Mouse (Mus musculus) monocyte, adult 2 months (primary cell): Measurements from ENCODE around the gene Fyn.

ENCODE experiments used
- DNase-seq, 2 experiments: peaks; one replicate each; pipeline ENCODE4 v3.0.0; 2022; ENCODE audit warnings: low spot score in 2 of 2, low read depth in 1 of 2

Fyn gene

DNA sequence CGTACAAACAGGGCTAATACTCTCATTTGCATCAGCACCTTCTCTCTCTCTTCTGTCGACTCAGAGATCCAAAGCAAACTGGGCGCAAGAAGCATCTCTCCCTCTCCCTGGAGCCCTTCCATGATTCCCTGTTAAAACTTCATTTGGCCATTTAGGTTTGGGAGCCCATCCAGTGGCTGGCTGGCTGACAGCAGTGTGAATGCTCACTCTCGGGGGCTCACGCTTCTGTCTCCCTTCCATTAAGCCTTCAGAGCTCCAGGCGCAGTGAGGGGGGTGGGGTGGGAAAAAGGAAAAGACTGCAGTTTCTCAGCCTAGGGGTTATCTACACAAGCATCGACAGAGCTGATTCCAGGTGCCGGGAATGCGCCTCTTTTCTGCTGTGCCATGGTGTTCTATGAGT, 136.4 kb downstream of the Fyn start:
- no peak for DNase-seq

DNA sequence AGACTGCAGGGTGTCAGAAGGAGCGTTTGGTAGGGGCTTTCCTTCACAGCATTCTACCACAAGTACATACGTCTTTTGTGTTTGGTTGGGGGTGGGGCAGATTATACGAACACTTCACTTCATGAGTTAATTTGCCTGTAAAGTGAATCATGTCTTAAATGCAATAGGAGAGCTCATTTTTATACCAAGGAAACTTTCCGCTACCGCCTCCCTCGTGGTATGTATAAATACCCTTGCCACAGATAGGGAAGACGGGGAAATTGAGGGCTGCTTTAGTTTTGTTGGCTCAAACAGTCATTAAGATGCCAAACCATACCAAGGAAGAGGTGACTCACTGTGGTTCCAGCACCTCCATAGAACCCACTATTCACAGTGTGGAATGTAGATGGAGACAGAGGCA, 137.0 kb downstream of the Fyn start:
- DNase-seq, result no peak

DNA sequence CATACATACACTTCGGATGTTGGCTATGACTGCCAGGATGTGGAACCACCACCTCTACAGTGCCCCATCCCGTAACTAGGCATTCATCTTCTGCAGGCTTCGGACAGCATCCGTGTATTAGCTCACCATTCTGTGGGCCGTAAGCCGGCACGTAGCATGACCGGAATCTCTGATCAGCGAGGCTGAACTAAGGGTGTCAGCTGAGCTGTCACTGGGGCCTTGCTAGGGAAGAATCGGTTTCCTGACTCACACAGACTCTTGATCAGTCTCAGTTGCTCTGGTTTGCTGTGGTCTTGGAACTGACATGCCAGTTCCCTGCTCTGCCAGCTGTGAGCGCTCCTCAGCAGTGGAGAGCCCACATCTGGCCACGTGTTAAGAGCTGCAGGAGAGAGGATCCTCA, 137.7 kb downstream of the Fyn start:
- DNase-seq, result no peak

DNA sequence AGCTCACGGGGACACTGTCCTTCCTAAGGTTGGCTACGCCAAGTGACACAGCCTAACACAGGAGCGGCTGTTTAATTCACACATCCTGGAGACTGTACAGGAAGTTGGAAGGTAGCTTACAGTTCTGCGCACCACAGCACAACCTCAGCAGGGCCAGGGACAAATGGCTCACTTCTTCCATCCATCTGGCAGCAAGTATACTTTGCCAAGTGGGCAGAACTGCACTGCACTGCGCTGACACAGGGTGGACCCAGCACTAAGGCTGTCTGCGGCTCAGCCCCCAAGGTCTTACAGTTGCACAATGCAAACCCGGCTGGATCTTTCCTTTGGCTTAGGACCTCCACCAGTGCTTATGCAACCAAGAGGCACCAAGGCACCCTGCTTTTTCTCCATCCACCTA, 138.2 kb downstream of the Fyn start:
- DNase-seq, result no peak

DNA sequence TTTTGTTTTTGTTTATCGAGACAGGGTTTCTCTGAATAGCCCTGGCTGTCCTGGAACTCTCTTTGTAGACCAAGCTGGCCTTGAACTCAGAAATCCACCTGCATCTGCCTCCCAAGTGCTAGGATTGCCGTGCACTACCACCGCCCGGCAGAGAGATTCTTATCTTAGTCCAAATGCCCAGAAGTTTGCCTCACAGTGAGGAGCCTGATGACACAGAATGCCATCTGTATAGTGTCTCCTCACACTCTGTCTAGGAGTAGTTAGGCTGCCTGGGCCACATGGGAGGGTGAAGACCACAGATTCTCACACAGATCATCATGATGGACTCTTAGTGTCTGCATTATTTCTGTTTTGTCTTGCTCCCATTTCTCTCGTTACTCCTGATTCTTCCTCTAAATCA, 140.1 kb downstream of the Fyn start:
- DNase-seq, result no peak

DNA sequence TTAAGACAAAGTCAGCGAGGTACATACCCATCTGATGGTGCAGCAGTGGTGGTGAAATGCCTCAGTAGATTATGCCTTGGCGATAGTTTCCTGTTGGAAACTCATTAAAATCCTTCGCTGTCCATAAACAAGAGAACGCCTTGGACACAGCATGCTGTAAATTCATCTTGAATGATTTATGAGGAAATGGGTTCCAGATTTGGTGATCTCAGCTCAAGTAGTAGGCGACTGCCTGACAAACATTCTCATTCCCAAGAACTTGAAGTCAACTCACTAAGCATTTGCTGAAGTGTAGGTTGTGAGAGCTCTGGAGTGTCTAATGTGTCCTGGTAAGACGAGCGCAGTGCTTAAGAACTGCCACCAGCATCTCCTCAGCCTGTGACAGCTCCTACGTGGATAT, 141.3 kb downstream of the Fyn start:
- no peak for DNase-seq

DNA sequence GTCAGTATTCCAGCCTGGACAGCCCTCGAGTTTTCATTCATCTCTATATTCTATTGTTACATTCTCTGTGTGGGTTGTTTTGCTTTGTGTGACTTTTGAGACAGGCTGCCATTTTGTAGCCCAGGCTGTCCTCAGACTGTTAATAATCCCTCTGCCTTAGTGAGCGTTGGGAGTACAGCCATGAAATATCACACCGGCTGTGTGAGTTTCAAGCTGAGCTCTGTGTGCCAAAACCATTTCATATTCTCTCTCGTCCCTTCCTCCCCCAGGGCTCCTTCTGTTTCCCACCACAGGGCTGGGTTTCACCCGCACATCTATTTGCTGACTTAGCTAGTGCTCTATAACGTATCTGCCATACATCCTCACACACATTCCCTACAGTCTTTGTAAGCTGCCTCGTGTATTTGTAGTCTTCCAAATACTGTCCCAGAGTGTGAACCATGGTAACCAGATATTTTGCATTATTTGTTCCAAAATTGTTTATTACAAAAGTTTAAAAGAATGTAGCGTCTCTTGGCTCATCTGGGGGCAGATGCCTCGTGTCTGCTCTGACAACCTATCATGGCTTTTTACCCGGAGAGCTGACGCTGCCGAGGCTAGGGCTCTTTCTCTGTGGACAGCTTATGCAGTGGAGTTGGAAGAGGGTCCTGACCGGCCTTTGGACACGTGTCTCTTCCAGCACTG, 144.1 kb downstream of the Fyn start:
- no peak for DNase-seq

DNA sequence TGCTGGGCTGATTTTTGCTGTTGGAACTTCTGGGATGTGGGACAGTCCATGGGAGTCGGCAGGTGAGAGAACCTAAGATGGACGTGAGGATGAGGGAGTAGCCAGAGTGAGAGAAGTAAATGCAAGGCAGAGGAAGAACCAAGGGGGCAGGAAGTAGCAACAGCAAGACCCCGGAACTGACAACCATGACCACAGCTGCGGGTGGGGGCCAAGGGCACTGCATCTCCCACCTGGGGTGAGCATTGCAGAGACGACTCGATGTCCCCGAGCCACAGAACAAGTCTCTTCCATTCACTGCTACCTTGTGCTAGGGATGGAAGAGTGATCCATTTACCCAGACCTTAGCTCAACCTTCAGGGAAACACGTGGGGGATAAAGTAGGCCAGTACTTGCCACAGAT, 146.3 kb downstream of the Fyn start:
- no peak for DNase-seq

DNA sequence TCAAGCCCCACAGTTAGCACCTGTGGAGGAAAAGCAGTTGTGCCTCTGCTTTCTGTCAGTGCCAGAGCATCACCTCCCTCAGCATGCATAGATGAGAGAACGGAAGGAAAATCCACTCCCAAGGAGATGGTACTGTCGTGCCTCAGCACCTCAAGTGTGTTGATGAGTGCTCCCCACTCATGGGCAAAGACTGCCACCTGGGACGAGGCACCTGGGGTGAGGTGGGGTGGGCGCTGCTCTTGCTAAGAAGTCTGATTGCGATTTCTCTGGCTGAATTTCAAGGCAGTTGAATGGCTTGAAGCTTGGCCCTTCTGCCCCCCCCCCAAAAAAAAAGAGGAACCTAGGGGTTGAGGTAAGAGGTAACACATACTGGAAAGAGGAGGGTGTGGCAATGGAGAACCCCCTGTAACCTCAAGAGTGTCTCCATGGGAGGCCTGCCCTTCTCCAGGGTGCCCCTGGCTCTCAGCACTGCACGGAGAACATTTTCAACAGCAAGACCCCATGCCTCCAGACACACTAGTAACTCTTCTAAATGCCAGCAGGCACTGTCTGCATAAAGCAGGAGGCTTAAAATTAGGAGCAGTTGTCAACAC, 148.0 kb downstream of the Fyn start:
- DNase-seq, result no peak

DNA sequence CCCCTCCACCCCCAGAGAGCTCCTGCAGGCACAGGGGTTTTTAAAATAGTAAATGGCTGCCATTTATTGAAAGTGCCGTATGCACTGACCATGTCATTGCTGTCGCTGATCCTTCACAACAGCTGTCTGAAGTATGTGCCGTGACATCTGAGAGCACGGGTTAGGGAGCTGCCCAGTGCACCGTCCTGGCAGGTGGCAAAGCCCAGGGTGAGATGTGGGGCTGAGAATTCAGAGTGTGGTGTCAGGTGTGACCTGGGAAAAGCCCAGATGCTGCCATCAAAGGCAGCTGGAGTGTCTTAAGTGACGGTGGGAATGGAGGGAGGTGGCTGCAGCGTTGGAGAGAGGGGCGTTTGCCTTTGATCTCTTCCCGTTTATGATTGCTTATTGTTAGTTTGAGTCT, 148.7 kb downstream of the Fyn start:
- DNase-seq, result no peak

DNA sequence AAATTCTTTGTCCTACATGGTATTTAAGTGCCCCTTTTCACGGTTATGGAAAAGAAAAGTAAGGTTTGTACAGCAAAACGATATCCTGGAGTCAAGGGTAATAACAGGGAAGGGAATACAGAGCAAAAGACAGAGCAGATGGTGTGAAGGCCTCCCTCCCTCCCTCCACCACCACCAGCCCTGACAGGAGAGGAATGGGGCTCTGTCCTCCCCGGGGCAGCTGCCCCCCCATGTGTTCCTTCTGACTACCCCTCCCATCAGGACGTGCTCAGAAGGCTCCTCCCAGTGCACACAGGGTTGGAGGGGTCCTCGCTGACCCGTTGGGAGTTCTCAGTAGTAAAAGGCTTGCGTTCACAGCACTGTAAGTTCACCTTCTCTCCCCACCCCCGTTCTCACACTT, 149.6 kb downstream of the Fyn start:
- no peak for DNase-seq

DNA sequence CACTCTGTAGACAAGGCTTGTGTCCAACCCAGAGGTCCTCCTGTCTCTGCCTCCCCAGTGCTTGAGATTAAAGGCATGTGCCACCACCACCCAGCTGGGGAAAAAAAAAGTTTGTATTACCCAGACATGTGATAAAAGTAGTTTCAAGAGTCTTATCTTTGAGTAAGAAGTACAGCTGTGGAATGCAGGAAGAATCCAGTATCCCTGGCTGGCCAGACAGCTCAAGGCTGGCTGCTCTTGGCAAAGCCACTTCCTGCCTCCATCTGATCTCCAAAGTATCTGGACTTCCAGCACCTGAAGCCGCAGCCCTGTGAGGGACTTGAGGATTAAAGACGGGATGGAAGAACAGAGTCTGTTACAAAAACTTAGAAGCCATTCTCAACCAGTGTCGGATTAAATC, 150.2 kb downstream of the Fyn start:
- no peak for DNase-seq

DNA sequence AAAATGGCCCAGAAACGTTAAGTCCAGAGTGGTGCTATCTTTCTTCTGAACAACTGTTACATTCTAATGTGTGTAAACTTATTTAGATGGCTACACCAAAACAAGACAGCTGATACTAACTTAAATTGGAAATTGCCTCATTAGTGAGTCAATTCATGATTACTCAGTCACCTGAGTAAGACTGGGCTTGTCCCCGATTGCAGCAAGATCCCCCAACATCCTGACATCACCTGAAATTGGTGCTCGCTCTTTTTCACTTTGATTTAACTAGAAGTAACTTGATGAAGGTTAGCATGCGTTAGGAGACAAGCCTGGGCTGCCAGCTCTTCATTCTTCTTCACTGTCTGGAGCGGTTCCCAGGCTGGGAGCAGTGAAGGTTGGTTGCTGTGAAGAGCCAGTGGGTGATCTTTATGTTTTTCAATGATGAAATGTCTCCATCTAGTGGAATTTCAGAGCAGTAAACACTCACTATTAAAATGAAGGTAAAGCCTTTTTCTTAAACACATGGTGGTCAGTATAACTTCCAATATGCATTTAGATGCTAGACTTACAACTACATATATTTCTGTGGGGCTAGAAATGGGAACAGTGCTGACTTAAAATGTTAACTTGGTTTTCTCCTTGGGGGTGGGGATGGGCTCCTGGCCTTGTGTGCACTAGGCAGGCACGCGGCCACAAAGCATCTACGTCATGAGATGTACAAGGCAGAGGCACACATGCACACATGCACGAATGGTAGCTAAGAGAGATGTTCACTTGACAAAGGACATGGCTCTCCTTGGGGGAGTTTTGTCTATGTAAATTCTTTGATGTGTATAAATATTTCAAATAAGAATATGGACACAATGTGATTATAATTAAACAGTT, 151.7 kb downstream of the Fyn start:
- DNase-seq, result no peak

DNA sequence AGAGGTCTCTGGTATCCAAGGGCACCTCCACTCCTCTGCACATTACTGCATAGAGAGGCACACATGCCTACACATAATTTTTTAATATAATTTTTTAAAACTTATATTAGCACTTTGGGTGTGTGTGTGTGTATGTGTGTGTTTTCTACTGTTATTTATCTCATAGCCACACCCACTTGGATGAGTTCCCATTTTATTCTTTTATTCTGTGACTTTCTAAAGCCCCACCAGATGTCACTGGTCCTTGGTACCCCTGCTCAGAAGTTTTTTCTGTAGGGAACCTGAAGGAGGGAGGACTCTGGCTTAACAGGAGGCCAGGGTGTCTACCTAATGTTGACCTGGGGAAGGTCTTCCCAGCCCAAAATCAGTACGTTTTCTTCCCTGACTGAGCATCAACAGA, 152.7 kb downstream of the Fyn start:
- DNase-seq, result no peak

DNA sequence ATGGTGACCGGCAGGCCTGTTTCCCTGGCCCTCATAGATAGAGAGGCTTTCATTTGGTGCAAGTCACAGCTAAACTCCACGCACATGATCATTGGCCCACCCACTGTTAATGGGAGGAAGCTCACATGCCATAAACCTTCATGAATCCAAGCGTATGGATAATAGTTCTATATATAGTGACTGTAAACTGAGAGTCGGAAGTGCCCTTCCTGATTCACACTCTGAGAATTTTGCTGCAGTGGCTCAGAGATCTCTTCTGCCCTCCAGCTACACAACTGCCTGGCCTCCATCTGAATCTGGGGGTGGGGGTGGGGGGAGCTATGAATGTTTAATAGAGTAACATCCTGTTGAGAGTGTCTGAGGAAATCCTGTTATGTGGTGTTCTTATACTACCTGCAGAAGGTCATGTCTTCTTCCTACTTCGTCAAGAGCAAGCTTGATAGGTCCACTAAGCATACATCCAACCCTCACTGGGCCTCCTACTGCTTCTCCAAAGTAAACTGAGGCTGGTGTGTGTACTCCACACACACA, 153.3 kb downstream of the Fyn start:
- no peak for DNase-seq

DNA sequence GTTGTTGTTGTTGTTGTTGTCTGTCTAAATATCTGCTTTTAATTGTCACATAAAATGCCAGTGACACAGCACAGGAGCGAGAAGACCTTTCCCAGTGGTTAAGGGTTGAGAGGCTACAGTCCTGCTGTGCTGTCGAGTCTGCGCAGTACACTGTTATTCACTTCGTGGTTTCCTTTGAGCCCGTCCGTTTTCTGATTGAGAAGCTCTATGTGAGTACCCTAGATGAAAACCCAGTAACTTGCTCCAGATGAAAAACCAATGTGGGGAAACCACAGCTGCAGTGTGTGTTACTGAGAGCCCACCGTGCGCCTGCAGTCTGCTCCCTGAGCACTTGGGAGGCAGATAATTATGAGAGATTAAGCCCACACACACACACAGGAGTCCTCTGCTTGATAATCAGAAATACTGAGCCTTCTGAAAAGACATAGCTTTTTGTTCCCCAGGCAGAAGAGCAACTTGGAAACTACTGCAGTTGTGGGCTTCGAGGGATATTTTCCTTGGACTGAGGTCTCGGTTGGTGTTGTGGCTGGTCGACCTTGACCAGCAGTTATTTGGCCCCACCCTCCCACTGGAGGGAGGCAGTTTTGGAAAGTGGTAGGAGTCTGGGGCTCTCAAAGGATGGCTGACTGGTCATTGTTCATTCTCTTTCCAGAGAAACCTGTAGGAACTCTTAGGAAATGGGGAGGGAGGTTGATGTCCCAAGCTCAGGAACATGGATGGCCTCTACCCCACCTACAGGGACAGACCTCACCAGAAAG, 154.4 kb downstream of the Fyn start:
- DNase-seq, result no peak

DNA sequence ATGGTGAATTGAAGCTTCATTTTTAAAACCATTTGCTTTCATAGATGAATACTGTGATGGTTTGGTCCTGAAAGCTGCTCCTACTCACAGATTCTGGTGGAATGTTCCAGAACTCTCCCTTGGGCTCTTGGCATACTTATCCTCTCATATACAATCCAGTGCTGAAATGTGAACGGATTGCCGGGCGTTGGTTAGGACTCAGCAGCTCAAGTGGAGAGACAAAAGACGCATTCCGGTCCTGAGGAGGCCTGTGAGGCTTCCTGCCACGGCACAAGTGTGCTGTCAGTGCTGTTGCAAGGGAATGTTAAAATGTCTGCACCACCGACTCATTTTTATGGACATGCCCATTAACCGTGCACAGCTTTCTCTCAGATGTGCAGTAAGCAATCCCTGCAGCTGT, 155.7 kb downstream of the Fyn start:
- DNase-seq, result no peak

DNA sequence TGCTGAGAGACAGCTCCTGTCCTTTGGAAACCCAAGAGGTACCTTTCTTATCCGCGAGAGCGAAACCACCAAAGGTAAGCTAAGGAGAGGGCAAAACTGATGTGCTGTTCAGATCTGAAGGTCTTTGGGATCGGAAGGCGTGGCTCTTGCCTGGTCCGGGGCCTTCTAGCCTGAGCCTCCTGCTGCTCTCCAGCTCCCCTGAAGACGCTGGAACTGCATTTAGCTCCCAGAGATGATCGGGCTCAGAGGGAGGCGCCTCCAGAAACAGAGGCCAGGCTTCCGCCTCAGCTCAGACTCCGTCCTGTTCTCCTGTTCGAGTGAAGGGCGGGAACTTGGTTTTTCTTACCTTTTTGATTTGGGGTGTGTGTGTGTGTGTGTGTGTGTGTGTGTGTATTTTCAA, 156.8 kb downstream of the Fyn start:
- no peak for DNase-seq

DNA sequence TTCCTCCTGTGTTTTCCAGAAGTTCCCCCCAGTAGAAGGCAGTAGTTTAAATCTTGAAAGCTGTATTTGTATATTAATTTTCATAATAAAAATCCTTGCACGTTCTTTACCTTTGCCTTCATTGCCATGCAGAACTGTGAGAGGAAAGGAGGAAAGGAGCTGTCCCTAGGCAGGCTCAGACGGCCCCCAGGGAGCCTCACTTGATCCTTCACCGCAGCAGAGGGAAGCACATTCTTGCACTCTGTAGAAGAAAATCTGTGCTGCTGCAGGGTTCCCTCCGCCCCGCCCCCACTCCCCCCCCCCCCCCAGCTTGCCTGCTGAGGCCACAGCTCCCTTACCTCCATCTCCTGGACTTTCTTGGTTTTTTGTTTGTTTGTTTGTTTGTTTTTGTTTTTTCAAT, 158.5 kb downstream of the Fyn start:
- DNase-seq, result no peak

DNA sequence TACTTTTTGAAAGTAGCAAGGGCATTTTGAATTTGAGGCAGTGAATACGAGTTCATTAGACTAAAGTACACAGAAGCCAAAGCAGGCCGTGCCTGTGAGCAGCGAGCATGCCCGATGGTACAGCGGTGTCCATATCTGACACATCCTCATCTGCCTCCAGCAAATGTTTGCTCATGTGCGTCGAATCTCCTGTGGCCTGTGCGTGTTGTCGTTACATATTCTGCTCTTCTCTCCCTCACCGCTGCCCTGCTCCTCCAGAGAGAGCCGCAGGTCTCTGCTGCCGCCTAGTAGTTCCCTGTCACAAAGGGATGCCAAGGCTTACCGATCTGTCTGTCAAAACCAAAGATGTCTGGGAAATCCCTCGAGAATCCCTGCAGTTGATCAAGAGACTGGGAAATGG, 160.5 kb downstream of the Fyn start:
- no peak for DNase-seq

DNA sequence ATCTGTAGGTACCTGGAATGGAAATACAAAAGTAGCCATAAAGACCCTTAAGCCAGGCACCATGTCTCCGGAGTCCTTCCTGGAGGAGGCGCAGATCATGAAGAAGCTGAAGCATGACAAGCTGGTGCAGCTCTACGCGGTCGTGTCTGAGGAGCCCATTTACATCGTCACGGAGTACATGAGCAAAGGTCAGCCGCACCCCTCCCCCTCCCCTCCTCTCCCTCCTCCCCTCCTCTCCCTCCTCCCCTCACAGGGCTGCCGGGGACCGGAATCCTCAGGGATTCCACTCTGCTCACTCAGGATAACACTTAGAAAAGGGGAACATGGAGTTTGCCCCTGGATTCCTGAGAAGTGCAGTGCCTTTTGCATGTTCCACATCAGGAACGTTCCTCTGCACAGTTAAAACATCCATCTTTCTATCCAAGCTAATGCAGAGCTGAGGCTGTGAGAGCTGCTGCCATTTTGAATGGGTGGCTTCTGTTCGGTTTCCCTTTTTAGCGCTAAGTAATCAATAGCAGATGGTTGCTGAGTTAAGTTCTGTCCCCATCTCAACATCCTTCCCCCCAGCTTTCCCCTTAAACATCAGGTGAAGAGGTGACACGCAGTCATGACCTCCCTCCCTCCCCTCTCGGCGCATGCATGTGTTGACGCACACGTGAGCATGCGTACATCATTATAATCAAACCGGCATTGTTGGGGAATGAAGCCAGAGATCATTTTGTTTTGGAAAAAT, 163.5 kb downstream of the Fyn start:
- DNase-seq, result no peak
